Mouse (Mus musculus) megakaryocyte progenitor cell, adult 5-6 weeks (primary cell): ENCODE measurements at regions not wholly inside any gene's neighbourhood (a gene's known extent, or its start where the extent isn't known, plus 50 kb on each side); places are given as distances from the start of the nearest gene placed in this dataset.

Experiments used
- ATAC-seq: replicated peaks from 2 replicates; pipeline ENCODE4 v1.8.0; 2016; ENCODE audit warnings: mild to moderate bottlenecking, moderate TSS enrichment, inconsistent platforms; ENCODE audit not compliant: poor library complexity

DNA sequence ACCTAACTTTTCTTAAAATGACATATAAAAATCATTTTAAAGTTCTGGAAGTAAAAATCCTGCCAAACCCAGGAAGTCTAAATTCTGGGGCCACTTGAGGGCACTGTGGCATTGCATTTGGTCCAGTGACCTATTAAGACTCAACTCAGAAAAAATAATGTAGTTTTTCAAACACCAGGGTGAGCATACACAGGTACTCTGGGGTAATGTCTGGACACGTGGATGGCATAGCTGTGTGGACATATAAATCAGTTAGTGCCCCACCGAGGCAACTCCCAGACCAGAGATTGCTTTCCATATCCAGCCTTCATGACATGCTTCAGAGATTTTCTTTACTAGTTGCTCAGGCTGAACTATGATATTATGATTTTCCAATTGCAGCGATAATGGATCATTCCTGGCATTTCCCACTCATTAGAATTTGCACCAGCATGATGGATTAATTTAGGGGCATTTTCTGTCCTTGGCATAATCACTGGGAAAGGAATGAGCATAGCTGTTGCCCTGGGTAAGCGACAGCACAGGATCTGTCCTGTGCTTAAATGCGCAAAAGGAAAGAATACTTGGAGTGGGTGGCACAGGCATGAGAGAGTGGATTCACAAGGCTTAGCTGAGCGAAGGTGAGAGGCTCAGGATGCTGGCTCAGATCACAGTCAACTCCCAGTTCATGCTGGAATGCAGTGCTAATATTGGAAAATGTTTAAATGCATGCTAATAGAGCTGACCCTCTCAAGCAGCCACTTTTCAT, 1526.6 kb upstream of the Cdh8 start:
- ATAC-seq, result no peak

DNA sequence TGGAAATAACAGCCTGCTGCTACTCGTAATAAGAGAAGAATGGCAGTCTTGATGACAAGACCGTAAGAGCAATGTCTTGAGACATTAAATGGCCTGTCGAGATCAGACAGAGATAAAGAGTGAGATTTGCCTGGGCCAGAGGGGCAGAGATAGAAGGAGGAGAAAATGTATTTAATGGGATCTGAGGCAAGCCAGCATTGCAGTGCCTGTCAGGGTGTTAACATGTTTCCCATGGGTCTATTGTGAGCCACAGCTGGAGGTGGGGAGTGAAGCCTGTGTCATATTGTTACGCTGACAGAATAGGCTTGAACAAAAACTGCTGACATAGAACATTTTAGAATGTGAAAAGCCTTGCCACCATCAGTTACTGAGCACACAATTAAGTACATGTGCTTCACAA, 1523.3 kb upstream of the Cdh8 start:
- no peak for ATAC-seq

DNA sequence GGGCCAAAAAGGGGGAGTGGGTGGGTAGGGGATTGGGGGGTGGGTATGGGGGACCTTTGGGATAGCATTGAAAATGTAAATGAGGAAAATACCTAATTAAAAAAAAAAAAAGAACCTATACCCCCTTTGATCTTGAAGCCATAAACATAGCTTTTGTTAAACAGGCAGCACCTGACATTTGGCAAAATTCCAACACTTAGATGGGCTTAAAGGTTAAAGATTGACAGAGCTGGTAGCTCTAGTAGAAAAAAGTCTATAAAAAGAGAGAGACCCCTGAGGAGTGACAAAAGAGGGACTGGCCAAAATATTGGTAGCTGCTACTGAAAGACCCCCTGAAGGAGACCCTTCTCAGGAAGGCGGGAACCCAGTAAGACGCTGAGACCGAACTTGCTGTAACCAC, 1474.0 kb upstream of the Cdh8 start:
- no peak for ATAC-seq

DNA sequence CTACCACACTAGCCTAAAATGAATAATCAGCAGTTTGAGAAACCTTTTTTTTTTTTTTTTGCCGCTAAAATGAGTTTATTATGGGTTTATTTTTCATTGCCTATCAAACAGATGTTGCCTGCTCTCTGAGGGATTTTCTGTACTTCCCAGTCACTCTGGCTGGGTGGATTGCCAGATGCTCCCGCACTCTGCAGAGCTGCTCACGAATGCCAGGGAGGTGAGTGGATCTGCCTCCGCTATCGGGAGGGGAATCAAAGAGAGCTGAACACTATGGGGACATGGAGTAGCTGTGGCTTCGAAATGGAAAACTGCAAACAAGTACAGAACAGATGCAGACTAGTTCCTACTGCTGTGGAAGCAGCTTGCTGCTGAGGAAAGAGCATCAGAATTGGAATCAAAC, 1449.4 kb upstream of the Cdh8 start:
- no peak for ATAC-seq

DNA sequence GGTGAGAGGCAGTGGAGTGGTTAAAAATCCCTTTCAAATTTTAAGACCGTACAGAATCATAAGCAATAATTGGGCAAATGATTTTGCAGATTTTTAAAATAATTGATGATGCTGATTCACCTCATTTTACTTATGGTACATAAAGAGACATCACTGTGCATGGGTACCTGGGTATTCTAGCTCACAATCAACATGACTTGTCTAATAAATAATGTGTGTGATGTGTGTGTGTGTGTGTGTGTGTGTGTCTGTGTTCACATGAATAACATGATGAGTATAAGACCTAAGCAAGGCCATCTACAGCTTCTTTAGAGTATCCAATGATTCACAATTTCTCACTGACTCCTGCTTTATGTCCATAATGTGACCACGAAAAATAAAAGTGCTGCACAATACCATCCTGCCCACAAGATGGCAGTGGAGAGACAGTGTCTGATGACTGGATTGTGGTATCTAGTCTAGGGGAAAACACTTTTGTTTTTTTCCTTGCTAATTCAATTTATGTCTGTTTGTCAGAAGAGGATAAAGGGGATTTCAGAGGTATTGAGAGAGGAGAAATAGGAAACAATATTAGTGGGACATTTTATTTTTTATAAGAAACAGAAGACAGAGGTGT, 1434.7 kb upstream of the Cdh8 start:
- ATAC-seq, result peak; percentile 78; the same call in 1 of the 2 replicates
